Mouse (Mus musculus) CH12.LX (cell line): ENCODE results near the gene Dgkz. TPM values are rescaled to one million over a fixed set of nuclear protein-coding genes. Genes with fewer than 3 reads are reported as not detected.

Source experiments
- DNase-seq: peaks from one replicate; pipeline ENCODE4 v3.0.0-alpha.2; 2013; ENCODE audit errors: extremely low read depth
- H3K27ac ChIP-seq: 2 replicates; pipeline ENCODE4 v1.5.1; 2012; ENCODE audit warnings: low read depth, mild to moderate bottlenecking, control low read depth, moderate library complexity; ENCODE audit not compliant: insufficient read depth
- H3K27me3 ChIP-seq: replicated peaks from 2 replicates; pipeline ENCODE3; 2012; ENCODE audit warnings: inconsistent platforms
- H3K36me3 ChIP-seq, 2 experiments: replicated peaks in 1 of 2; 2 replicates each; pipeline versions ENCODE3 to v1.6.1; 2012; ENCODE audit warnings: inconsistent platforms in 1 of 2, low read length in 1 of 2, mild to moderate bottlenecking in 1 of 2, mixed read lengths in 1 of 2, moderate library complexity in 1 of 2; ENCODE audit not compliant: control insufficient read depth in 1 of 2, insufficient read depth in 1 of 2
- H3K4me1 ChIP-seq, 2 experiments: 2 replicates each; pipeline ENCODE4 v1.6.1; 2012; ENCODE audit warnings: inconsistent platforms in 1 of 2, moderate library complexity in 1 of 2; ENCODE audit not compliant: insufficient read depth in 2 of 2, control insufficient read depth in 1 of 2
- H3K4me2 ChIP-seq: 2 replicates; pipeline ENCODE4 v1.6.1; 2012; ENCODE audit warnings: low read depth, mild to moderate bottlenecking, control low read depth; ENCODE audit not compliant: poor library complexity, insufficient read depth, severe bottlenecking
- H3K4me3 ChIP-seq, 3 experiments: fragments of 150-350 bp in 1 of 3; sonication (generic) in 1 of 3; replicated peaks in 1 of 3; 2 replicates each; pipeline versions ENCODE3 to v1.5.1; 2011 to 2012; ENCODE audit warnings: low read depth in 2 of 3, low read length in 2 of 3, mild to moderate bottlenecking in 2 of 3, moderate library complexity in 2 of 3, control low read depth in 1 of 3, improper control_type of control experiment in 1 of 3, inconsistent platforms in 1 of 3, mixed read lengths in 1 of 3; ENCODE audit not compliant: poor library complexity in 1 of 3
- H3K79me2 ChIP-seq: replicated peaks from 2 replicates; pipeline ENCODE4 v1.6.1; 2012; ENCODE audit warnings: mild to moderate bottlenecking, moderate library complexity; ENCODE audit not compliant: control insufficient read depth, poor library complexity, insufficient read depth, severe bottlenecking; ENCODE audit errors: extremely low read depth
- H3K9ac ChIP-seq: 2 replicates; pipeline ENCODE4 v1.6.1; 2012; ENCODE audit warnings: low read depth, mild to moderate bottlenecking, control low read depth, moderate library complexity; ENCODE audit not compliant: insufficient read depth
- H3K9me3 ChIP-seq: replicated peaks from 2 replicates; pipeline ENCODE3; 2012; ENCODE audit warnings: low read length, inconsistent platforms, mixed read lengths
- CHD2 ChIP-seq: IDR thresholded peaks from 2 replicates; pipeline ENCODE4 v1.6.1; 2011; ENCODE audit warnings: low read length, improper control_type of control experiment
- CTCF ChIP-seq, 2 experiments: IDR thresholded peaks in 1 of 2; conservative IDR thresholded peaks in 1 of 2; 2 replicates each; pipeline ENCODE4 v1.5.1; 2011 to 2012; ENCODE audit warnings: low read depth in 2 of 2, low read length in 2 of 2, improper control_type of control experiment in 1 of 2, inconsistent platforms in 1 of 2, mild to moderate bottlenecking in 1 of 2, moderate library complexity in 1 of 2
- EP300 ChIP-seq: IDR thresholded peaks from 2 replicates; pipeline ENCODE4 v1.6.1; 2011; ENCODE audit warnings: low read length, improper control_type of control experiment
- ETS1 ChIP-seq: conservative IDR thresholded peaks from 2 replicates; pipeline ENCODE4 v1.6.1; 2012; ENCODE audit warnings: low read depth, mild to moderate bottlenecking, inconsistent platforms, low read length, improper control_type of control experiment, moderate library complexity
- GABPA ChIP-seq: IDR thresholded peaks from 2 replicates; pipeline ENCODE4 v1.6.1; 2012; ENCODE audit warnings: low read depth, low read length, improper control_type of control experiment, inconsistent platforms; ENCODE audit not compliant: insufficient replicate concordance
- HCFC1 ChIP-seq: IDR thresholded peaks from 2 replicates; pipeline ENCODE4 v1.6.1; 2012; ENCODE audit warnings: low read depth, mild to moderate bottlenecking, inconsistent platforms, low read length, improper control_type of control experiment
- JUN ChIP-seq: IDR thresholded peaks from 2 replicates; pipeline ENCODE4 v1.6.1; 2011; ENCODE audit warnings: low read depth, mild to moderate bottlenecking, low read length, improper control_type of control experiment, moderate library complexity; ENCODE audit not compliant: insufficient read depth
- JUND ChIP-seq: conservative IDR thresholded peaks from 2 replicates; pipeline ENCODE4 v1.6.1; 2011; ENCODE audit warnings: low read depth, low read length, improper control_type of control experiment
- MAFK ChIP-seq: IDR thresholded peaks from 2 replicates; pipeline ENCODE4 v1.6.1; 2011; ENCODE audit warnings: low read length, improper control_type of control experiment; ENCODE audit not compliant: insufficient replicate concordance
- MAX ChIP-seq: IDR thresholded peaks from 2 replicates; pipeline ENCODE4 v1.6.1; 2011; ENCODE audit warnings: low read length, improper control_type of control experiment
- NELFE ChIP-seq: IDR thresholded peaks from 2 replicates; pipeline ENCODE4 v1.6.1; 2011; ENCODE audit warnings: low read depth, low read length, improper control_type of control experiment
- POLR2AphosphoS2 ChIP-seq: IDR thresholded peaks from 2 replicates; pipeline ENCODE4 v1.6.1; 2011; ENCODE audit warnings: low read depth, low read length, improper control_type of control experiment
- RAD21 ChIP-seq: IDR thresholded peaks from 2 replicates; pipeline ENCODE4 v1.6.1; 2011; ENCODE audit warnings: low read depth, mild to moderate bottlenecking, low read length, improper control_type of control experiment, moderate library complexity
- TCF12 ChIP-seq: IDR thresholded peaks from 2 replicates; pipeline ENCODE4 v1.6.1; 2014; ENCODE audit warnings: low read depth, mild to moderate bottlenecking, inconsistent platforms, low read length, improper control_type of control experiment
- USF1 ChIP-seq: IDR thresholded peaks from 2 replicates; pipeline ENCODE4 v1.6.1; 2014; ENCODE audit warnings: low read depth, mild to moderate bottlenecking, inconsistent platforms, low read length, improper control_type of control experiment
- USF2 ChIP-seq: conservative IDR thresholded peaks from 2 replicates; pipeline ENCODE4 v1.6.1; 2011; ENCODE audit warnings: low read depth, low read length, improper control_type of control experiment
- ZC3H11A ChIP-seq: IDR thresholded peaks from 2 replicates; pipeline ENCODE4 v1.6.1; 2012; ENCODE audit warnings: low read depth, mild to moderate bottlenecking, inconsistent platforms, low read length, improper control_type of control experiment
- ZKSCAN1 ChIP-seq: IDR thresholded peaks from 2 replicates; pipeline ENCODE4 v1.6.1; 2012; ENCODE audit warnings: low read depth, inconsistent platforms, low read length, improper control_type of control experiment, borderline replicate concordance
- ZNF384 ChIP-seq: IDR thresholded peaks from 2 replicates; pipeline ENCODE4 v1.6.1; 2012; ENCODE audit warnings: low read depth, low read length, improper control_type of control experiment, inconsistent platforms
- dilution Hi-C: fragments of 300-500 bp; cut with MboI; formaldehyde crosslinking; loops from 2 replicates; pipeline ENCODE4 v1.14.3; 2020; ENCODE audit warnings: low sequenced_read_pairs; ENCODE audit not compliant: extremely low pct_unique_long_range_greater_than_20kb, extremely low pct_ligation_motif_present
- in situ Hi-C: fragments of 300-500 bp; cut with MboI; formaldehyde crosslinking; loops from 3 replicates; pipeline ENCODE4 v1.14.3; 2019; ENCODE audit warnings: low sequenced_read_pairs, low pct_ligation_motif_present, low pct_unique_long_range_greater_than_20kb, mixed read lengths
- polyA plus RNA-seq: library from polyadenylated mRNA; unstranded; fragments of >175 nt; gene quantifications from 2 replicates; pipeline ENCODE4 v1.2.1, GENCODE M21; 2012; ENCODE audit warnings: low read depth; ENCODE audit not compliant: insufficient read length
- total RNA-seq, 2 experiments: library from RNA; depleted of rRNA; stranded (reverse); fragments of 300-350 nt in 1 of 2; fragments of >200 nt in 1 of 2; gene quantifications; 2 replicates each; pipeline ENCODE4 v1.2.3; 2012 to 2014

Dgkz gene
- total and polyA plus RNA-seq, 3 experiments: 38.6 to 60.2 (median 50.4) TPM

DNA sequence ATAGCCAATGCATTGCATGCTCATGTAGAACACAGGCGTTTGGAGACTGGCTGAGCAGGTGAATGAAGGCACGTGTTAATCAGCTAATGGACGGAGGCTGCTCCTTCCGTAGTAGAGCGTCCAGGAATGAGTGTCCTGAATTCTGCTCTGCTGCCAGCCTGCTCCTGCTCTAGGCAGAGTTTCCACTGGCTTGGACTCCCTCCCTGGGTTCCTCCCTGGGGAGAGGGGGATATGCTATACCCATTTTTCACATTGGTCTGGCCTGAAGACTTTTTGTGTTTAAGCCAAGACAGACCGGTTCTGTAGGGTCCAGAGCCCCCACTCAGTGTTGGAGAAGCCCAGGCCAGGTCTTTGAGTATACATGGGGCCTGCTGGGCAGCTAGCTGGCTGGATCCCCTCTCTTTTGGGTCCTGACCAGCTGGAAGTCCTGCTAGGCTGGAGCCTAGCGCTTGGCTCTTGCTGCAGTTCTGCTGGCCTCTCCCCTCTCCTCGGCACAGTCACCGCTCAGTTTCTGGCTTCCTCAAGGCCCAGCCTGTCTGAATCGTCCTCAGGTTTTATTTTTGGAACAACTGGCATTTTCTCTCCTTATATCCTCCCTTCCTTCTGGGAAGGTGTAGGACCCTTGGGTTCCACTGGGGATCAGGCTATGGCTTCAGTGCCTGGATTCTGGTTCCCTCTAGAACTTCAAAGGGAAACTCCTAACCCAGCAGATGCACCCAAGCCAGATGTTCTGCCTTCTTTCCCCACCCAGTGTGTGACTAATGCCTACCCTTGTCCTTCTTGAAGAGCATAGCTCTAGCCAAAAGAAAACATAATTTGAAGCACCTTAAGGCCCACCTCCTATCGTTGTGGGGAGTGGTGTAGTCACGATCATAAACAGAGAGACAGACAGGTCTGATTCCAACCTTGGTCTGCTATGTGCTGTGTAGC, 36.0 kb upstream of the Dgkz start (continued):
- no peak for TF ChIP-seq MAX
- TF ChIP-seq, all 38 proteins: peak for 0

DNA sequence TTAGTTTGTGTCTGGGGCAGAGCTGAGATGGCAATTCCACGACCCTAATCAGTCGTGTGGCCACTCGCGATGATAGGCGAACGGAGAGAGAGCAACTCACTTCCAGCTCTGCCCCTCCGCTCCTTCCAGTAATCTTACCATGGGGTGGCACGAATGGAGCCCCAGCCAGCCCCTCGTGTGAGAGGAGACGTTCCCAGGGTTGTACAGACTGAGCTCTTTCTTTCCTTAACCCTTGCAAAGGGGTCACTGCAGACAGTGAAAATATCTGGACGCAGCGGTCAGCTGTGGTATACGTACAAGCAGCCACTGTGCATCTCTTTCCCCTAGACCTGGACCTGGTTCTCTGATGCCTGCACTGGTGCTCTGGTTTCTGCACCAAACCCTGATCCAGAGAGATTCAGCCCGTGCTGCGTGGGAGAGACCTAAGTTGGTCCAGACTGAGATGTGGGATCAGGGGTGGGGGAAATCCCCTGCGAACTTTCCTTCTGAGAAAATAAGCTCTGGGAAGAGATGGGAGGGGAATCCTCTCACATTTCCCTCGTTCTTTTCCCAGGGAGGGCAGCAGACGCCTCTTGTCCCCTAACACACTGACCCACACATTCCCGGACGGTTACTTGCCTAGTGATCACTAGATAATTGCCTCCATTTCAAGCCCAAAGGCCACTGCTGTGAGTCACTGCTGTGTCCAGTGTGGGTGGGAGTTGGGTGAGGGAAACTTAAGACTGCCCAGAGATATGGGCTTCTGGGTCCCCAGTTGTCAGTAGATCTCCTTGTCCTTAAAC, 33.1 kb upstream of the Dgkz start:
- Histone ChIP-seq H3K4me1 (peaks cover 3 to 13% of the 10 kb centered on the region in 2 experiments; a peak in 3 of 4 replicates), H3K79me2 (no peaks in the 10 kb centered on the region), H3K9ac (peak overlapping the region; percentile 39), H3K9me3 (no peaks in the 10 kb centered on the region)
- dilution Hi-C loops: no loop called here
- no peak for TF ChIP-seq EP300
- no peak for TF ChIP-seq RAD21
- no peak for TF ChIP-seq HCFC1
- TF ChIP-seq CTCF (conservative IDR thresholded peaks at IDR 0.05 in 1 of 2, IDR thresholded peaks at IDR 0.05 in 1 of 2; ENCODE audit: low read depth in 2 of 2, low read length in 2 of 2): no peak
- TF ChIP-seq GABPA: no peak
- no peak for TF ChIP-seq ZKSCAN1
- no peak for TF ChIP-seq JUND
- no peak for TF ChIP-seq ZNF384
- no peak for TF ChIP-seq JUN
- TF ChIP-seq MAFK: no peak
- TF ChIP-seq POLR2AphosphoS2: no peak
- no peak for TF ChIP-seq ETS1
- TF ChIP-seq USF1: no peak
- TF ChIP-seq USF2: no peak
- TF ChIP-seq NELFE: no peak; the same call in 1 of the 2 replicates
- no peak for TF ChIP-seq CHD2
- no peak for TF ChIP-seq ZC3H11A
- TF ChIP-seq TCF12: no peak
- TF ChIP-seq, all 38 proteins: peak for 0
- no peak overlapping the region for H3K27ac ChIP-seq
- in situ Hi-C loops: loop anchor here (5.0 kb wide), 1 partner anchor 33 kb away; no protein-coding TSS in a partner anchor
- H3K36me3 ChIP-seq: no peaks in the 10 kb centered on the region
- peak overlapping the region; percentile 54 to 65 (median 58) for H3K4me3 ChIP-seq
- DNase-seq: no peak
- peak overlapping the region; percentile 58 for H3K4me2 ChIP-seq
- H3K27me3 ChIP-seq: peaks cover 82% of the 10 kb centered on the region
